ENCODE assay signal across 32 mouse cellular contexts in genomic region chr14:54963727-54964126, GRCm38 (mm10). TPM values are rescaled to one million over a fixed set of nuclear protein-coding genes. Genes with fewer than 3 reads are reported as not detected.
A peak's percentile ranks its signal among the peaks of the same experiment; 100 is the strongest.
DNase-seq lines count a peak whose midpoint lies in the region; ATAC-seq lines count a peak whose summit lies in the region.
"Had no signal": no experiment of that assay in that cellular context is flagged by ENCODE, and none has a peak within 500 bp of the region (broad histone marks: within the 10 kb centered on the region; RNA-seq: fewer than 3 reads in every experiment).

No protein-coding gene starts in this region.

- H3K9me3 ChIP-seq in heart, embryonic 10.5 days, result no peaks in the 10 kb centered on the region
- no peaks in the 10 kb centered on the region for H3K9me3 ChIP-seq in heart, embryonic 13.5 days
- no peaks in the 10 kb centered on the region for H3K9me3 ChIP-seq in heart, embryonic 16.5 days (replicated peaks; ENCODE audit: control insufficient read depth, low read length)
- H3K9me3 ChIP-seq: forebrain, embryonic 10.5 days; forebrain, embryonic 13.5 days; G1E had no signal

- H3K27me3 ChIP-seq in heart, embryonic 10.5 days (ENCODE audit: insufficient read depth, poor library complexity, severe bottlenecking), result no peaks in the 10 kb centered on the region
- no peaks in the 10 kb centered on the region; the same call in 1 of the 2 replicates for H3K27me3 ChIP-seq in heart, embryonic 13.5 days (replicated peaks)
- no peaks in the 10 kb centered on the region for H3K27me3 ChIP-seq in heart, embryonic 16.5 days (ENCODE audit: control insufficient read depth, insufficient read depth, low read length)
- H3K27me3 ChIP-seq: forebrain, embryonic 13.5 days had no signal

- ATAC-seq in heart, embryonic 13.5 days (ENCODE audit: extremely low read depth, insufficient number of reproducible peaks, low FRiP score, low TSS enrichment), result no peak
- ATAC-seq in heart, embryonic 16.5 days (replicated peaks; ENCODE audit: extremely low read depth, insufficient read depth, low FRiP score), result no peak
- ATAC-seq: forebrain, embryonic 13.5 days; forebrain, embryonic 16.5 days; hindbrain, postnatal 0 days; inflammation-experienced regulatory T-cells, adult 6 months; intestine, embryonic 16.5 days; Patski had no signal

- peak overlapping the region; percentile 70 for H3K4me2 ChIP-seq in heart, embryonic 13.5 days
- peak overlapping the region; percentile 39 for H3K4me2 ChIP-seq in heart, embryonic 16.5 days (ENCODE audit: low read depth, low read length)
- H3K4me2 ChIP-seq: forebrain, embryonic 13.5 days; hindbrain, embryonic 14.5 days had no signal

- peak overlapping the region; percentile 88 for H3K27ac ChIP-seq in heart, embryonic 10.5 days
- H3K27ac ChIP-seq in heart, embryonic 13.5 days (replicated peaks), result peak overlapping the region; percentile 90
- peak overlapping the region; percentile 81 for H3K27ac ChIP-seq in heart, embryonic 16.5 days (ENCODE audit: low read length)
- H3K27ac ChIP-seq: forebrain, embryonic 10.5 days; forebrain, embryonic 13.5 days; hindbrain, embryonic 14.5 days; hindbrain, postnatal 0 days had no signal

- intact Hi-C loops in heart, postnatal 36 days (cut with DNase I), result no loop called here
- intact Hi-C loops in heart, postnatal 25 days (cut with DNase I), result no loop called here

- peak overlapping the region; percentile 64 for H3K4me3 ChIP-seq in heart, embryonic 10.5 days
- H3K4me3 ChIP-seq in heart, embryonic 13.5 days, result peak overlapping the region; percentile 61
- peak overlapping the region; percentile 59 for H3K4me3 ChIP-seq in heart, embryonic 16.5 days (ENCODE audit: low read length)
- H3K4me3 ChIP-seq: forebrain, embryonic 10.5 days; forebrain, embryonic 13.5 days had no signal

- 71% methylated on average over 11 of the region's 11 CpGs for WGBS in heart, embryonic 10.5 days
- 60% methylated on average over 11 of the region's 11 CpGs for WGBS in heart, embryonic 13.5 days
- WGBS in heart, embryonic 16.5 days, result 64% methylated on average over 11 of the region's 11 CpGs

- H3K9ac ChIP-seq in heart, embryonic 13.5 days, result peak overlapping the region; percentile 89
- H3K9ac ChIP-seq in heart, embryonic 16.5 days (ENCODE audit: low read length), result peak overlapping the region; percentile 77
- H3K9ac ChIP-seq: forebrain, embryonic 13.5 days; hindbrain, embryonic 14.5 days had no signal

- no peak for DNase-seq in heart, embryonic 10.5 days (ENCODE audit: low spot score)
- DNase-seq in heart, postnatal 4 days, result no peak
- DNase-seq in heart, postnatal 36 days, result no peak
- no peak for DNase-seq in heart, postnatal 25 days (ENCODE audit: low spot score)
- DNase-seq: adrenal gland, postnatal 10 days; adrenal gland, postnatal 36 days; B cell, adult 2 months; cerebellum, adult 18-20 months; cerebellum, adult 9-10 months; cerebellum, postnatal 14 days; gastrocnemius, postnatal 10 days; gastrocnemius, postnatal 36 days; kidney, adult 18-20 months; kidney, adult 9 months had no signal

- peaks cover 53% of the 10 kb centered on the region for H3K36me3 ChIP-seq in heart, embryonic 10.5 days
- peaks cover 58% of the 10 kb centered on the region for H3K36me3 ChIP-seq in heart, embryonic 13.5 days
- peaks cover 5% of the 10 kb centered on the region; the same call in 1 of the 2 replicates for H3K36me3 ChIP-seq in heart, embryonic 16.5 days (ENCODE audit: control insufficient read depth, insufficient read depth)
- H3K36me3 ChIP-seq: forebrain, embryonic 10.5 days; G1E had no signal

- H3K4me1 ChIP-seq in heart, embryonic 10.5 days, result peaks cover 52% of the 10 kb centered on the region
- H3K4me1 ChIP-seq in heart, embryonic 13.5 days, result peaks cover 56% of the 10 kb centered on the region
- H3K4me1 ChIP-seq in heart, embryonic 16.5 days (ENCODE audit: control insufficient read depth, insufficient read depth, low read length), result peaks cover 18% of the 10 kb centered on the region
- H3K4me1 ChIP-seq: forebrain, embryonic 13.5 days had no signal

RNA-seq across cellular contexts. Expression of gene Myh6, which starts 3.0 kb away (rescaled TPM):
- polyA plus RNA-seq in heart, embryonic 10.5 days (2016; fragmentation: Nextera tagmentation; extraction: Ambion mirVana), result 2,034 and 3,157 TPM in 2 replicates
- total RNA-seq in heart, postnatal 4 days (2021), result over 10,000 TPM; 15,879 to 17,172 TPM
- polyA plus RNA-seq in heart, embryonic 13.5 days (2015; fragmentation: Nextera tagmentation; extraction: Ambion mirVana), result 1,796 and 1,858 TPM in 2 replicates
- total RNA-seq in heart, postnatal 36 days (2021), result over 10,000 TPM; 23,066 to 24,862 TPM
- polyA plus RNA-seq in heart, embryonic 16.5 days (2015; fragmentation: Nextera tagmentation; extraction: Ambion mirVana), result 2,302 and 2,585 TPM in 2 replicates
- over 10,000 TPM; 23,221 to 24,394 TPM for total RNA-seq in heart, postnatal 25 days (2021)
- total RNA-seq: adrenal gland, postnatal 36 days; granulocyte monocyte progenitor cell, adult 5-6 weeks had no signal
- polyA plus RNA-seq: inflammation-experienced regulatory T-cells, adult 6 months had no signal

RNA-seq across cellular contexts. Expression of gene Gm17428, which starts 13.0 kb away (rescaled TPM):
- polyA plus RNA-seq in heart, embryonic 10.5 days (2016; fragmentation: Nextera tagmentation; extraction: Ambion mirVana), result not detected in 2 replicates
- total RNA-seq in heart, postnatal 4 days (2021), result not detected
- polyA plus RNA-seq in heart, embryonic 13.5 days (2015; fragmentation: Nextera tagmentation; extraction: Ambion mirVana), result not detected in 2 replicates
- not detected for total RNA-seq in heart, postnatal 36 days (2021)
- not detected in 2 replicates for polyA plus RNA-seq in heart, embryonic 16.5 days (2015; fragmentation: Nextera tagmentation; extraction: Ambion mirVana)
- not detected for total RNA-seq in heart, postnatal 25 days (2021)
- total RNA-seq: adrenal gland, adult 18-20 months; adrenal gland, postnatal 10 days; adrenal gland, postnatal 36 days; CH12.LX; G1E; gastrocnemius, adult 18-20 months; gastrocnemius, postnatal 10 days; gastrocnemius, postnatal 36 days; granulocyte monocyte progenitor cell, adult 5-6 weeks; hindbrain, postnatal 0 days had no signal
- polyA plus RNA-seq: embryonic facial prominence, embryonic 11.5 days; embryonic facial prominence, embryonic 14.5 days; forebrain, embryonic 10.5 days; forebrain, embryonic 13.5 days; forebrain, embryonic 16.5 days; G1E; hindbrain, embryonic 11.5 days; hindbrain, embryonic 14.5 days; hindbrain, postnatal 0 days; inflammation-experienced regulatory T-cells, adult 6 months; intestine, embryonic 16.5 days; Patski had no signal

RNA-seq across cellular contexts. Expression of gene Cmtm5, which starts 27.7 kb away (rescaled TPM):
- polyA plus RNA-seq in heart, embryonic 10.5 days (2016; fragmentation: Nextera tagmentation; extraction: Ambion mirVana), result 0.97 and 1.5 TPM in 2 replicates
- under 1 TPM in 1 of 2 experiments, not detected in 1; 0.33 TPM for total RNA-seq in heart, postnatal 4 days (2021)
- 0.49 and 0.98 TPM in 2 replicates for polyA plus RNA-seq in heart, embryonic 13.5 days (2015; fragmentation: Nextera tagmentation; extraction: Ambion mirVana)
- total RNA-seq in heart, postnatal 36 days (2021), result under 1 TPM in 1 of 2 experiments, not detected in 1; 0.46 TPM
- 0.86 and 1.3 TPM in 2 replicates for polyA plus RNA-seq in heart, embryonic 16.5 days (2015; fragmentation: Nextera tagmentation; extraction: Ambion mirVana)
- total RNA-seq in heart, postnatal 25 days (2021), result under 1 TPM; 0.29 to 0.36 TPM
- total RNA-seq: CH12.LX; G1E; granulocyte monocyte progenitor cell, adult 5-6 weeks had no signal
- polyA plus RNA-seq: G1E; inflammation-experienced regulatory T-cells, adult 6 months; Patski had no signal

RNA-seq across cellular contexts. Expression of gene Myh7, which starts 30.7 kb away (rescaled TPM):
- 2,022 and 5,104 TPM in 2 replicates for polyA plus RNA-seq in heart, embryonic 10.5 days (2016; fragmentation: Nextera tagmentation; extraction: Ambion mirVana)
- 1,000 to 10,000 TPM; 1,764 to 1,922 TPM for total RNA-seq in heart, postnatal 4 days (2021)
- polyA plus RNA-seq in heart, embryonic 13.5 days (2015; fragmentation: Nextera tagmentation; extraction: Ambion mirVana), result 3,662 and 3,747 TPM in 2 replicates
- total RNA-seq in heart, postnatal 36 days (2021), result 1,000 to 10,000 TPM; 2,242 to 2,437 TPM
- polyA plus RNA-seq in heart, embryonic 16.5 days (2015; fragmentation: Nextera tagmentation; extraction: Ambion mirVana), result 6,075 and 6,619 TPM in 2 replicates
- 1,000 to 10,000 TPM; 2,164 to 2,361 TPM for total RNA-seq in heart, postnatal 25 days (2021)
- total RNA-seq: granulocyte monocyte progenitor cell, adult 5-6 weeks had no signal
- polyA plus RNA-seq: inflammation-experienced regulatory T-cells, adult 6 months had no signal

RNA-seq across cellular contexts. Expression of gene Il25, which starts 31.2 kb away (rescaled TPM):
- polyA plus RNA-seq in heart, embryonic 10.5 days (2016; fragmentation: Nextera tagmentation; extraction: Ambion mirVana), result not detected in 2 replicates
- total RNA-seq in heart, postnatal 4 days (2021), result not detected
- not detected in 2 replicates for polyA plus RNA-seq in heart, embryonic 13.5 days (2015; fragmentation: Nextera tagmentation; extraction: Ambion mirVana)
- not detected for total RNA-seq in heart, postnatal 36 days (2021)
- not detected in 2 replicates for polyA plus RNA-seq in heart, embryonic 16.5 days (2015; fragmentation: Nextera tagmentation; extraction: Ambion mirVana)
- total RNA-seq in heart, postnatal 25 days (2021), result not detected
- total RNA-seq: adrenal gland, adult 18-20 months; adrenal gland, postnatal 10 days; adrenal gland, postnatal 36 days; CH12.LX; G1E; gastrocnemius, adult 18-20 months; gastrocnemius, postnatal 10 days; gastrocnemius, postnatal 36 days; granulocyte monocyte progenitor cell, adult 5-6 weeks; hindbrain, postnatal 0 days had no signal
- polyA plus RNA-seq: embryonic facial prominence, embryonic 11.5 days; forebrain, embryonic 10.5 days; G1E; hindbrain, embryonic 11.5 days; inflammation-experienced regulatory T-cells, adult 6 months; intestine, embryonic 16.5 days; Patski had no signal
